Mouse (Mus musculus): ENCODE measurements around the gene Snx29.

Snx29 gene

DNA sequence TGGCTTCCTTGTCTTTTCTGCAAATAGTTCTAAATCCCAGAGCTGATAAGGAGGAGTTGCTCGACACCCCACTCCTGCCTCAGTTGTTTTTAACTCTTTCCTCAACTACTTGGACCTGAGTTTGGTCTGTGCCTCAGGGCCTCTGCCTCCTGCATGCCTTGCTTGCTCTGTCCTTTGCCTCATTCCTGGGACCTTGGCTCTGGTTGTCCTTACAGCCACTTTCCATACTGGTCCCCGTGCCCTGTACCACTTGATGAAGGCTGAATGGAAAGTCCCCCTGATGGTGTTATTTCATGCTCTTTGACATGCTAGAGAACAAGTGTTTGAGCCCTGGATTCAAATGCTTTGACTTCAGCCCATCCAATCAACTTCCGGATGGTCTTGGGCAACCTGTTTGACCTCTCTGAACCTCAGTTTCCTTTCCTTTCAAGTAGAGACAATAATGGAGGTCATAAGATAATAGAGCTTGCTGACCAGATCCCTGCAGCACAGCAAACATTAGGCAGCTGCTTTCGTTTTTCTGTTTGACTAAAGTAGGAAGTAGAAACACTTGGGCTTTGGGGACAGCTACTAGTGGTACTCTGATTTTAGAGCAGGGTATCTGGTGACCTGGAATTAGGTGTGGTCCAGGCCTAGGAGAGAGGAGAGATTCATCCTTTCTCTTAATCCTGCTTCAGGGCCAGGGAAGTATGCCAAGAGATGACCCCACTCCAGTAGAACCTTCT, 365.7 kb downstream of the Snx29 start:
- DNase-seq (ENCODE audit: low spot score), result no peak

DNA sequence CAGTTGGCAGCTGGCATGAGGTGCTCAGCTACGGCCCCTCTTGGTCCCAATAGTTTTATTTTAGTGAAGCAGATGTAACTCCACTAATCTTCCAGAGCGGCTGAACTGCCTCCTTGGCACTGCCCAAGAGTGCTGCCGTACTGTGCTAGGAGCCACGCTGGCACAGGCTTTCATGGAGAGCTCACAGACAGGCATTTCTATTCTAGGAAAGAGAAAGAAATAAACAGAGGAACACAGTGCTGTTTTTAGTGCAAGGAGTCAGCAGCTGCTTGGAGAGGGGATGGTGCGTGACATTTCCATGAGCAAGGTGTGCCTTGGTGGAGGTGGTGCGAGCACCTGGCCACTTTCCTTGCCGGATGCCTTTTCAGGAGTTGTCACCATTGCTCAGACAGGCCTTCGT, 367.4 kb downstream of the Snx29 start:
- DNase-seq (ENCODE audit: low spot score), result no peak

DNA sequence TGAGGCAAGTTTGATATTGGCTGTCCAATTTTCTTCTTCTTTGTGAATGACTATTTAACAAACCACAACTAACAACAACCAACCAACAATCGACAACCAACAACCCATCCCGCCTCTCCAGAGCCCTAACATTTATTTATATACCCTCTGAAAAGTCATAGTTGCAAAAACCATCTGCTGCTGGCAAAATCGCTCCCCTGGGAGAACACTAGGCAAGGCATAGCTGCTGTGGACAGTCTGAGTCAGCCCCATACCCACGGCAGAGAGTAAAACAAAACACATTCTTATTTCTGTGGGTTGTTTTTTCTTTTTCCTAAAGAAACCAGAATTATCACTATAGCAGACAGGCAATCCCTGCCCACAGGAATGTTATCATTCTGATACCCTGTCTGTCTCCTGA, 368.0 kb downstream of the Snx29 start:
- no peak for DNase-seq (ENCODE audit: low spot score)

DNA sequence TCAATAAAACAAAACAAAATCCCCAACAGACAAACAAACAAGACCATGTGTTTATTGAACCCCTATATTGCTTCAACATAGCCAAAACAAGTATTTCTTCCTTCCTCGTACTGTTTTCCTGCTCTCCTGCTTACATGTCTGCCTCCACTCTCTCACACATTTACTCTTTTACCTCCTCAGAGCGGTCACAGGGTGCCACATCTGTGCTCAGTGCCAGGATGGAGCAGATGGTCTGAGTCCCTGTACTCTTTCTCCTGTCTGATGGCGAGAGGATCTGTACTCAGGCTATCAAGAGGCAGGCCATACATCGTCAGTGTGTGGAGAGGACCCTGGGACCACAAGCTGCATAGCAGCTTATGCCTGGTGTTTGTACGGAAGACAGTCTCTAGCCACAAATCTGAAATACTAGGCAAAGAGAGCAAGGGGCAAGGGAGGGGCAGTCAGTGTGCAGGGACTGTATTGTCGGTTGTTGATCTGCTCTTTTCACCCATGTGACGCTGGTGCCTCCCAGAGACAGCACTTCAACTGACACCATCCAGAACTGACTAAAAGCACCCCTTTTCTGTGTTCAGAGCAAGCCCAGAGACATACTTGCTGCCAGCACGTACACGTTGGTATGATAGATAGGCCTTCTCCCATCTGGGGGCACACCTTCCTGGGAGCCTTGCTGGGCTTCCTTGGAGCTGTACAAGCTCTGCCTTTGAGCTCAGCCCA, 368.9 kb downstream of the Snx29 start:
- DNase-seq (ENCODE audit: low spot score), result no peak

DNA sequence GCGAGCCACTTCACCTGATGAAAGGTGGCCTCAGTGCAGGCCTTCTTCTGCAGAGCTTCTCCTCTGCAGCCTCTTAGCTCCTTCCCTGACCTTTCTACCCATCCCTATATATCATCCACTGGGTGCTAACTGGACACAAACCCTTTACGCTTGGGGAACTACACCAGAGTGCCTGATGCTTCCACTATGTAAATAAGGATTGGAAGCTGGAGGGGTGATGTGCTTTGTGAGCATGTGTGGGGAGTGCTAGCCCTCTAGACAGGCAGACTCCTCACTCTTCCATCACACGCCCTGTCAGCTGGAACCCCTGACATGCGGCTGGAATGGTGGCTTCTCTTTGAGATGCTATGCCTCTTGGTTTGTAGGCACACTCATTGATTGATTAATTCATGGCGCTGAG, 370.0 kb downstream of the Snx29 start:
- no peak for DNase-seq (ENCODE audit: low spot score)

DNA sequence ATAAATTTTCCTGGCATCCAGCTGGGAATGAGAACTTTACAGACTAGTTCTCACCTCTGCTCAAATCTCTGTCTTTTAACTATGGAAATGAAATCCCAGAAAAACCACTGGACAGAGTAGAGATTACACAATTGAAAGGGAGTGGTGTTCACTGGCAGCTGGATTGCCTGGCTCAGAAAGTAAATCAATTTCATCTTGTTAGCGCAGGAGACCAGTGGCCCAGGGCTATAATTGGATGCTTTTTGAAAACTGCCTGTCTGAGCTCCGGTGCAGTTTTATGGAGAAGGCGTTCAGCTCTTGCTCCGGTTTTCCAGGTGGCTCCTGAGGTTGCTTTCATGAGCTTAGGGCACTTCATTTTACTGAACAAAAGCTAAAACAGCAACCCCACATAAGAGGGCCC, 371.7 kb downstream of the Snx29 start:
- no peak for DNase-seq (ENCODE audit: low spot score)

DNA sequence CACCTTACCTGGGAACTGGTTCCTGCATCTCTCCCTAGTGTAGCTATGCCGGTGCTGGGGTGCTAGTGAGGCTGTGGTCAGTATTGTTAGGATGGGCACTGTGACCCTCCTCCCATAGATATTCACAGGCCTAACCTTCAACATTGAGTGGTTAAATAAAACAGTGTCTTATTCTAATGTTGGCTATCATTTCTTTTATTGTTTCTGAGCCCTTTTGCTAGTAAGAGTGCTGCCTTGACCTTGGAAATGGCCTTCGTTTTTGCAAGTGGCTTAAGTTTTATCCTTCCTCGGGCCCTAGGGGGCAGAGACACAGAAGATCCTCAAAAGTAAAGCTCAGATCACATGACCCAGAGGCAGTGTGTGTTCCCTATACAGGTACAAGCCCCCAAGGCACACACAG, 374.1 kb downstream of the Snx29 start:
- DNase-seq (ENCODE audit: low spot score), result no peak

DNA sequence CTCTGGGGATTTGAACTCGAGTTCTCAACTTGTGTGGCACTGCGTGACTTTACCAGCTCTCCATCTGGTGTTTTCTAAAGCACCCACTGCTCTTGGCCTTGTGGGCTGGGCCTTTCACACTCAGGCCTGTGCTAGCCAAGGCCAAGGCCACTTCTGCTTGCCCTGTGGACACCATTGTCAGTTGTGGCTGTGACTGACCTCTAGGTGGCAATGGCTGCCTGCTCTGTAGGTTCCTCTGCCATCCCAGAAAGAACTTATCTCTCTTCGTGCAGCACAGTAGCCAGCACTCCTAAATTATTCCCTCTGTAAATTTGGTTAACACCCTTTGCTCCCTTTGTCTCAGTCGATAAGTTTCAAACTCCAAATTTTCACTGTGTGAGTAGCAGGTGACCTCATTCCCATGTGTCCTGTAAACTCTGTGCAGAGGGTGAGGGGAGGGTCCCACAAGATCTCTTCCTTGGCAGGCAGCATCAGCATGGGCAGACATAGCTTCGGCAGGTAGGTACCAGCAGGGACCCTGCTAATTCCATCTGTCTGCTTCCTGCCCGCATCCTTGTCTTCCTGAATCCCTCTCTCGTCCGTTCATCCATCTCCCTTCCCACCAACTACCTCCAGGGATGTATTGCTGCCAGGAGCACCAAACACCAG, 375.1 kb downstream of the Snx29 start:
- no peak for DNase-seq (ENCODE audit: low spot score)

DNA sequence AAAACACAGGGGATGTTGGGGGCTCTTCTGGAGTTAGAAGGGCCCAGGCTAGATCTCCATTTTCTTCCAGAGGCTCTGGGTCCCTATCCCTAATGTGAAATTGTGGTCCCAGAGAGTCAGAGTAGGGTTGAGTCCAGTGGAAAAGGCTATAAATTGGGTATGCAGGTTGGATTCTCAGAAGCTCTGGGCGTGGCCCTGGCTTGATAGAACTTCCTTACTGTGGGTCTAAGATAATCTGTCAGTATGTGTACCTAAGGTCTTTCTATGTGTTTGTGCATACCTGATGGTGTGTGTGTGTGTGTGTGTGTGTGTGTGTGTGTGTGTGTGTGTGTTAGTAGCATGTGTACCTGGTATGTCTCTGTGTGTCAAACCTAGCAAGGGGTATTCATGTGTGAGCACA, 378.9 kb downstream of the Snx29 start:
- DNase-seq (ENCODE audit: low spot score), result no peak

DNA sequence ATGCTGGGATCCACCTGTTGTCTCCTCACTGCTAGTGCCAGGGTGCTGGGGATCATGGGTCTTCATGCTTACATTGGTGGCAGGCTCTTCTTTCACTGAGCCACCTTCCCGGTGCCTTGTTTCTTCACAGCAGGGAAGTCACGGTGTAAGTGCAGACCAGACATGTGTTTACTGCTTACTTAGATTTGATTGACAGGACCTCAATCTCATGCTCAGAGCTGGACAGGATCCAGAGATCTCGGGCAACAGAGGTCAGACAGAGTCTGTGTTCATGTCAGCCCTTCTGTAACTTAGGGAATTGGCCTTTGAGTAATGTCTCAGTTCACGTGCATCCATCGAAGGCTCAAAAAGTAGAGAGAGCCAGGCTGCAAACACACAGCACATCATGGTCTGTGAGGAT, 381.4 kb downstream of the Snx29 start:
- DNase-seq (ENCODE audit: low spot score), result no peak

DNA sequence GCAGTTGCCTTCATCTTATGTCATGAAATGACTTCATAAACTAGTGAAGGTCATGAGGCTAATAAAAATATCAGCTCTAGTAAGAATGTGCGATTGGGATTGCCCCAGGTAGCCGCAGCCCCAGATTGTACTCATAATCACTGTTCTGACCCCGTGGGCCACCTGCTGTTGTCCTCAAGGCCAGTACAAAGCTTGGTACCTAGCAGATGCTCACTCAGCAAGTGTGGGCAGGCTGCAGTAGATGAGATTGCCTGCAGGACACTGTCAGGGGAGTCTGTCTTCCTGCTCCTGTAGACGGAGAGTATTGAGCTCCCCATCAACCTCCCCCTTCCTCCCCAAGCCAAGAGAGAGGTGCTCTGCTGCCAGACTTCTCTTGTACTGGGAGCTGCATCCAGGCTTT, 382.7 kb downstream of the Snx29 start:
- DNase-seq (ENCODE audit: low spot score), result no peak

DNA sequence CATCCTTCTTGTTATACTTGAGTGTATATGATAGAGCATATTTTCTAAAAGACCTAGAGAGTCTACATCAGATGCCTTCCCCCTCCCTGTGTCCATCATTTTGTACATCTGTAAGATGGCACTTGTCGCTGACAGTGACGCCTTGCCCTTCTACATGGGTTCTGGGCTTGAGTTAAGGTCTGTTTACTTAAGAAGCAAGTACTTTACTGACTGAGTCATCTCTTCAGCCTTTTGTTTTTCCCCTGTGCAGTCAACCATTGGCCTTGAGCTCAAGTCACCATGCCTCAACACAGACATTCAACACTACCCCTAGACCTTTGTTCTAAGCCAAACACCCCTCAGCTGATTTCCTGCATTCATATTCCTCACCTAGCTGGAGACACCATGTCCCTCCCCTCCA, 385.4 kb downstream of the Snx29 start:
- DNase-seq (ENCODE audit: low spot score), result no peak

DNA sequence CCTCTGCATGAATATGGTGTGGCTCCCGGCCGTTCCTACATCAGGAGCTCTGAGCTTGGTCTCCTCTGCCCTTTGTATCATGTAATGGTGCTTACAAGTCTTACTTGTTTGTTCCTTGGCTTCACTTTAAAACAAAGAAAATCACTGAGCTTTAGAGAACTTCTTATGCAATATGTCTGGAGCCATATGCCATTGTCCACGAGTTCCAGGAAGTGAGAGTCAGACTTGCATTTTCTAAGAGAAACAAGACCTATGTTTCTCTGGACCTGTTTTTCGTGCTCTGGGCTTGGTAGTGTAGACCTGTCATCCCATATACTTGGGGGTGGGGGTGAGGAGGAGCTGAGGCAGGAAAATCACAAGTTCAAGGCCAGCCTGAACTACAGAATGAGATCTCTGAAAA, 386.7 kb downstream of the Snx29 start:
- no peak for DNase-seq (ENCODE audit: low spot score)

DNA sequence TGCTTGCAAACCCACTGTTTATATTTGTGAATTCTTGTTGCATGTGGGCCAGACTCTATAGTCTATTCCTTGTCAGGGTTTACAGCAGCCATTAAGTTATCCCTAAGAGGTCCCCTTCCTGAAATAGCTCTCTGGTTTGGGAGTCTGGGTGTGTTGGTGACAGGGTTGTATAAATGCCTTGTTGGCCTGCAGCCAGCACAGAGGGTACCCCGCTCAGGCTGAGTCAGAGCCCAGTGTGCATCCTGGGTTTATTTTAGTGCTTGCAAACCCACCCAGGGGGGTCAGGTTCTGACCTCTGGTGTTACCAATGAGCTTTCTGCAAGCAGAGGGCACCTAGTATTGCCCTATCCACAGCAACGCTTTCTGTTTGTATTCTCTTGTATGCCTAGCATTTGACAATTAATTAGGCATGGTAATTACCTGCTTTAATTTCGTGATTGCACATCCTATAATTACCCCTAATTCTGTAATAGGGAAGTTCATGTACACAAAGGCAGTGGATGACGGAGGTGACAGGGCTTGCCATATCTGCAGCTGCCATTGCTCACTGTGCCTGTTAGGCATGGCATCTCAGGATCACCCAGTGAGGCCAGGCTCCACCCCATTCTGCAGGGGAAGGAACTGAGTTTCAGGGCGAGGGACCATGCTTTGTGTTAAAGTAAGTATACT, 387.4 kb downstream of the Snx29 start:
- no peak for DNase-seq (ENCODE audit: low spot score)

DNA sequence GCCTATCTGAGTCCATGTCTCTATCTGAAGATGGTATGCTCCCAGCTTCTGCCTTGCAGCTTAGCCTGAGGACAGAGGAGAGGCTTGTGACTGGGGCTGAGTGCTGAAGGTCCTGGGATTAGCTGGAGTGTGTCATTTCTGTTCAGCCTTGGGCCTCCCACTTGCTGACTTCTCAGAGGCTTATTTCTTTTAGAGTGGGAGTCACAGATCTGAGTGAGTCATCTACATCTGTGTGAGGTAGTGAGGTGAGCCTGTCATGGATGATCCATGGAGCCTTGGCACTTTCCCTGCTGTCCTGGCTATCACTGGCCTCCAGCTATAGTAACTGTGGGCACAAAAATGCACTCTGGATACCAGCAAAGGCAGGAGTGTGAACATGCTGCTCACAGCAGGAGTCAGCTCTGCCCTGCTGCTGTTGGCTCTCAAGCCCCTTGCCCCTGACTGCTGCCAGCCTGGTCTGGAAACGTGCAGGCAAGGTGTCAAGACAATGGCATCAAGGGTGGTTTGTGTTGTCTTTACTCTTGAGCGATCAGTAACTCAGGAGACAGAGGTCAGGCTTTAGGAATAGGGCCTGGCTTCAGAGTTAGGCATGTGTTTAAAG, 390.7 kb downstream of the Snx29 start:
- DNase-seq (ENCODE audit: low spot score), result no peak

DNA sequence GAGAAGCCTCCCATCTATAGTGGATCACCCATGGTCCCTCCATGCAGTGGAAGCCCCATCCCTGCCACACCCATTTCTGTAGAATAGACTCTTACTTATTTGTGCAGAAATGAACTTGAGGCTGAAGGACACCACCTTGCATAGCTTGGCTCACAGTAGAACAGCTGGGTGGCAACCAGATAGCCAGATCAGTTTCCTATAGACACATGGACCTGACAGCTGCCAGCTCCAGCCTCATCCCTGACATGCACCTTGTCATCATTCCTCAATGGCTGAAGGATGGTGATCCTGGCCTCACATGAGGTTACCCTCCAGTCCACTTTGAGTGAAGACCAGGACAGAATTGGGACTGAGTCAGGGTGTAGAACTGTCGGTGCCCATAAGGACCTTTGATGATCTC, 394.2 kb downstream of the Snx29 start:
- DNase-seq (ENCODE audit: low spot score), result no peak

DNA sequence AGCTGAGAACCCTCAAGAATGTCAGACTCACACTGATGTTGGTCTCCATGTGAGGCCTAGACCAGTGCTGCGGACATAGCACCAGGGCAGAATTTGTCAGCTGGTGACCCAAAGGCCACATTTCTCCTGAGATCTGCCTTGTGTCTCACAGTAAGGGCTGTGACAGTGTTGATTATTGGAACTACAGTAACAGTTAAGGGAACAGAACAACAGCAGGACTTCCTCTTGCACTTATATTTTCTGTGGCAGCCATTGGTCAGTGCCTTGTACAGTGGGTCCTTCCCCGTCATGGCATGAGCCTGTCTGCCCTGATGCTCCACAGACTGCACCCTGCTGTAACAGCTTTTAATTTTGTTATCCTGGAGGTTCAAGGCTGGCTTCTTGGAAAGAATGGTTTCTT, 403.2 kb downstream of the Snx29 start:
- no peak for DNase-seq (ENCODE audit: low spot score)

DNA sequence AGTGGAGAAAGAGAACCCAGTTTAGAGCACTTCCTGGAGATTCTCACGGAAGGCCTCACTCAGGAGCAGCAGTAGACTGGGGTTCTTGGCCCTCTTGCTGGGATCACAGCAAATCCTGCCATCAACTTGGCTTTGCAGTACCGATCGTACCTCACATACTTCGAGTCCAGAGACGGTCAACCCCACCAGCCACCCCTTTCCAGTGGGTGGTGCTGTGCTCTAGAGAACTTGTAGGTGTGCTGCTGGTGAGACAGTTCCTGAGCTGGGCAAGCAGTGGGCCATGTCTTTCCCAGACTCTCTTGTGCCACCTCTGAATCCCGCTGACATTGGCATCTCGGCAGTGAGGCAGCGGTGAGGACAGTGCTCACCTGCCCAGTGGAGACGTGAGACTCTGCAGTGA, 404.6 kb downstream of the Snx29 start:
- DNase-seq (ENCODE audit: low spot score), result no peak

DNA sequence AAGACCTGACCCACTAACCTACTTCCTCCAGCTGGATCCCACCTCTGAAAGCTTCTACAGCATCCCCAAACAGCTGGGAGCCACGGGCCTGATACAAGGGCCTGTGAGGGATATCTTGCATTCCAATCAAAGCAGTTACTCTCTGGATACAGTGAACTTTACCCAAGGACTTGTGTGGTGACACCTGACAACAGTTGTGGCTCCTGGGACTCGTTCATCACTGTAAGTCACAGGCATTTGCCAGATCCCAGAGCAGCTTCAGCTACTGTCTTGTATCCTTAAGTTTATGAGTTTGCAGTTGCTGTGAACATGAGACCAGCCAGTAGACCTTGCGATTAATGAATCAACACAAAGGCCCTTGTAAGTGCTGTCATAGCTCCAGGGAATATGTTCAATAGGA, 405.4 kb downstream of the Snx29 start:
- DNase-seq (ENCODE audit: low spot score), result no peak

DNA sequence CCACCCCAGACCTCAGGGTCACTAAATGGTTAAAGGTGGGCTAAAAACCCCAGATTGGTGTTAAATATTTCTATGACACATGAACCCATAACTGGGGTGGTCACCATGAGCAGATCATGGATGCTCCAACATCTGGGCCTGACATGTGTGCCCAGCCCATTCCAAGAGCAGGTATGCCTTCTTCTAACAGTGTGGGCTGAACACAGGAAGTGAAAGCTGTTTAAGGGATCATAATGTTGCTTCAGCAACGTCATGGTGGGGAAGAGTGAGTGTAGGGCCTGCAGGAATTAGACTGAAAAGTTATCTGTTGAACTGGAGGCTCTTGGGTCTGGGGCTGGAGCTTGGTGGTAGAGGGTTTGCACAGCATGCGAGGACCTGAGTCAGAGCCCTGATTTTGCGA, 405.9 kb downstream of the Snx29 start:
- peak; percentile 18 for DNase-seq (ENCODE audit: low spot score)

DNA sequence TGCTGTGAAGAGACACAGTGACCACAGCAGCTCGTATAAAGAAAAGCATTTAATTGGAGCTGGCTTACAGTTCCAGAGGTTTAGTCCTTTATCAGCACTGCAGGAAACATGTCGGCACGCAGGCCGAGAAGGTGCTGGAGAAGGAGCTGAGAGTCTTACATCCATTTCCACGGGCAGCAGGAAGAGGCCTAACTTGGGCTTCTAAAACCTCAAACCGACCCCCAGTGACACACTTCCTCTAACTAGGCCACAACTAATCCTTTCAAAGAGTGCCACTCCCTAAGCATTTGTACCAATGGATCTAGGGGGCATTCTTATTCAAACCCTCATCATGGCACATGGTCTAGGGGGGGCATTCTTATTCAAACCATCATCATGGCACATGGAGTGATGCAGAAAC, 406.4 kb downstream of the Snx29 start:
- DNase-seq (ENCODE audit: low spot score), result no peak

DNA sequence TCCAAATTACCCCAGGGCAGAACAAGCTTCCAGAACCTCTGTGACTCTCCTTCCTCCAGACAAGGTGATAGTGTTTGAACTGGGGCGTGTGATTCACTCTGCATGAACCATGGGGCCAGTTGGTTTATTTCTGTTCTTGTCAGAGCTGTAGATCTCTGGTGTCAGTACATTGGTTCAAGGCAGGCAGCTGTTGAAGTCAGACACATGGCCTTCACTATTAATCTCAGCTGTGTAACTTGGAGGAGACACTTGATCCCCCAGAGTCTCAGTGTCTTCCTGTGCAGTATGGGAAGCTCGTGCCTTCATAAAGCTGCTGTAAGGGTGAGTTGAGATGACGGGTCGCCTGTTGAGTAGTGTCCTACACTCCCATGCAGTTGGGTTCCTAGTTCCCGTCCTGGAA, 407.1 kb downstream of the Snx29 start:
- DNase-seq (ENCODE audit: low spot score), result no peak
